Mouse (Mus musculus) B cell, adult (primary cell): ENCODE results near the gene Gm5478. TPM values are rescaled to one million over a fixed set of nuclear protein-coding genes. Genes with fewer than 3 reads are reported as not detected.

Experiments used
- total RNA-seq: library from RNA; stranded (reverse); gene quantifications from 4 replicates; pipeline ENCODE4 v1.2.4, GENCODE M21; 2023; ENCODE audit not compliant: inconsistent age

Gm5478 gene
- total RNA-seq: not detected in 4 replicates

GRCm38 (mm10) chr15:101647280-101647679, at the start of gene Gm5478:
Gm5478 (minus strand) TSS chr15:101647380.

GRCm38 (mm10) chr15:101694207-101694606, 47.0 kb upstream of the Gm5478 start, which contains the start of gene Krt6a:
Krt6a (minus strand) TSS chr15:101694307.

GRCm38 (mm10) chr15:101680187-101680586, 33.0 kb upstream of the Gm5478 start, which contains the start of gene Krt6b:
Krt6b (minus strand) TSS chr15:101680287.

DNA sequence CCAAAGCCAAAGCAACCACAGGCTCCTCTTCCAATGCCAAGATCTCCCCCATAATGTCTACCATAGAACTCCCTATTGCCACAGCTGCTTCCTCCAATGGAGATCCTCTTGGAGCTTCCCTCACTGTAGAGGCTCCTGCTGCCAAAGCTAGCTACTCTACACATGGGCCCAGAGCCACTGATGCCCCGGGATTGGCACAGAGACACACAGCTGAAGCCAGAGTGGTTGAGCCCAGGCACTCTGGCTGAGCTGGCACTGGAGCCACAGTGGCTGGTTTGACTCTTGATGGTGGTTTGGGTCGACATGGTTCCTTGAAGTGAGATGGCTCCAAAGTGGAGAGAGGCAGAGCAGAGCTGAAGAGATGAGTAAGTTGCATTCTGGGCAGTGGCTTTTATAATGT, 19.3 kb downstream of the Gm5478 start, which contains the start of gene Gm5414:
TSS of gene Gm5414 (minus strand) at position 305 of the 400 bp plus-strand sequence.

Other genes with a start within 250 kb of the Gm5478 start
- gene Krt7, start 236.3 kb downstream of the Gm5478 start, total RNA-seq: not detected in 4 replicates
- not detected in 4 replicates for gene Krt87, start 208.6 kb downstream of the Gm5478 start, total RNA-seq
- gene Krt88, start 199.6 kb downstream of the Gm5478 start, total RNA-seq: not detected in 4 replicates
- gene Krt81, start 183.6 kb downstream of the Gm5478 start, total RNA-seq: not detected in 4 replicates
- gene Krt86, start 173.9 kb downstream of the Gm5478 start, total RNA-seq: not detected in 4 replicates
- gene Krt83, start 155.9 kb downstream of the Gm5478 start, total RNA-seq: not detected in 4 replicates
- not detected in 4 replicates for gene Gm49425, start 130.1 kb downstream of the Gm5478 start, total RNA-seq
- not detected in 4 replicates for gene Krt84, start 114.6 kb downstream of the Gm5478 start, total RNA-seq
- gene Krt82, start 96.7 kb downstream of the Gm5478 start, total RNA-seq: not detected in 4 replicates
- gene Krt90, start 84.4 kb downstream of the Gm5478 start, total RNA-seq: not detected in 4 replicates
- not detected in 4 replicates for gene Krt75, start 73.5 kb downstream of the Gm5478 start, total RNA-seq
- gene Gm5414, start 19.2 kb downstream of the Gm5478 start, total RNA-seq: not detected in 4 replicates
- not detected in 4 replicates for gene Krt6b, start 32.9 kb upstream of the Gm5478 start, total RNA-seq
- not detected in 4 replicates for gene Krt6a, start 46.9 kb upstream of the Gm5478 start, total RNA-seq
- gene Krt5, start 65.5 kb upstream of the Gm5478 start, total RNA-seq: not detected in 4 replicates
- not detected in 4 replicates for gene Krt71, start 95.7 kb upstream of the Gm5478 start, total RNA-seq
- not detected in 4 replicates for gene Krt72, start 139.1 kb upstream of the Gm5478 start, total RNA-seq
- not detected in 4 replicates for gene Krt73, start 155.0 kb upstream of the Gm5478 start, total RNA-seq
- not detected in 4 replicates for gene Krt2, start 170.8 kb upstream of the Gm5478 start, total RNA-seq
- gene Krt1, start 203.4 kb upstream of the Gm5478 start, total RNA-seq: not detected in 4 replicates
- gene Krt77, start 222.3 kb upstream of the Gm5478 start, total RNA-seq: not detected in 4 replicates
- not detected in 4 replicates for gene Krt76, start 245.5 kb upstream of the Gm5478 start, total RNA-seq